Mouse (Mus musculus): ENCODE measurements around the gene Gm8113.
"Not testable (repeated sequence)": the region's sequence is repeated elsewhere in the genome, so short reads cannot be mapped to it uniquely, and the experiment has no call there.

Gene Gm8113

GRCm38 (mm10) chr14:43924688-43925403 is at the start of gene Gm8113:
Gm8113 (plus strand) TSS chr14:43925390.
- peak; percentile 11 for DNase-seq (ENCODE audit: low read depth, low spot score)

GRCm38 (mm10) chr14:43875417-43875816 is 49.8 kb upstream of the Gm8113 start, which contains the start of gene Ear1:
Ear1 (minus strand) TSS chr14:43875517.
- not testable (repeated sequence) for DNase-seq (ENCODE audit: low read depth, low spot score)

- DNase-seq (ENCODE audit: low read depth, low spot score), result not testable (repeated sequence)
These were observed 47.4 kb upstream of the Gm8113 start for GRCm38 (mm10) chr14:43877789-43878188.

- not testable (repeated sequence) for DNase-seq (ENCODE audit: low read depth, low spot score)
These were observed 45.1 kb upstream of the Gm8113 start for GRCm38 (mm10) chr14:43879966-43880545.

GRCm38 (mm10) chr14:43886235-43886634 is 39.0 kb upstream of the Gm8113 start:
- DNase-seq (ENCODE audit: low read depth, low spot score), result not testable (repeated sequence)

- not testable (repeated sequence) for DNase-seq (ENCODE audit: low read depth, low spot score)
These were observed 33.9 kb upstream of the Gm8113 start for GRCm38 (mm10) chr14:43891288-43891687.

- not testable (repeated sequence) for DNase-seq (ENCODE audit: low read depth, low spot score)
These were observed 29.8 kb upstream of the Gm8113 start for GRCm38 (mm10) chr14:43895357-43895756.

GRCm38 (mm10) chr14:43898577-43898976 is 26.6 kb upstream of the Gm8113 start:
- DNase-seq (ENCODE audit: low read depth, low spot score), result not testable (repeated sequence)

GRCm38 (mm10) chr14:43918214-43918613 is 7.0 kb upstream of the Gm8113 start:
- DNase-seq (ENCODE audit: low read depth, low spot score), result not testable (repeated sequence)

- DNase-seq (ENCODE audit: low read depth, low spot score), result not testable (repeated sequence)
These were observed 1.7 kb upstream of the Gm8113 start, which contains the start of gene Ear10 for GRCm38 (mm10) chr14:43923459-43923858. Ear10 (minus strand) TSS chr14:43923559.

- DNase-seq (ENCODE audit: low read depth, low spot score), result peak; percentile 2
These were observed 287 bp downstream of the Gm8113 start for GRCm38 (mm10) chr14:43925404-43925950.

- not testable (repeated sequence) for DNase-seq (ENCODE audit: low read depth, low spot score)
These were observed 7.8 kb downstream of the Gm8113 start for GRCm38 (mm10) chr14:43932991-43933390.

GRCm38 (mm10) chr14:43933399-43933798 is 8.2 kb downstream of the Gm8113 start:
- DNase-seq (ENCODE audit: low read depth, low spot score), result not testable (repeated sequence)

- DNase-seq (ENCODE audit: low read depth, low spot score), result not testable (repeated sequence)
These were observed 28.2 kb downstream of the Gm8113 start for GRCm38 (mm10) chr14:43953382-43953781.

- DNase-seq (ENCODE audit: low read depth, low spot score), result not testable (repeated sequence)
These were observed 29.9 kb downstream of the Gm8113 start for GRCm38 (mm10) chr14:43955074-43955473.

GRCm38 (mm10) chr14:43956769-43957168 is 31.6 kb downstream of the Gm8113 start, which contains the start of gene Ang5:
Ang5 (plus strand) TSS chr14:43957069.
- DNase-seq (ENCODE audit: low read depth, low spot score), result not testable (repeated sequence)
